Mouse (Mus musculus): ENCODE measurements around the gene Pnkd.

- TF ChIP-seq GATA1 (IDR thresholded peaks at IDR 0.05; ENCODE audit: low read length) = no peak
- TF ChIP-seq TAL1 (IDR thresholded peaks at IDR 0.05; ENCODE audit: low read length) = no peak
Measured at GRCm38 (mm10) chr1:74385531-74385930, 100.8 kb downstream of the Pnkd start.
